Mouse (Mus musculus) kidney, embryonic 16.5 days (tissue): ENCODE data around the gene Hoxb13. TPM values are rescaled to one million over a fixed set of nuclear protein-coding genes. Genes with fewer than 3 reads are reported as not detected.
A peak's percentile ranks its signal among the peaks of the same experiment; 100 is the strongest.

ENCODE experiments used
- ATAC-seq: fragments of 200-750 bp; cut with Nextera tagmentation; 2 replicates; pipeline ENCODE4 v1.8.0; 2017; ENCODE audit warnings: moderate TSS enrichment; ENCODE audit not compliant: low FRiP score, low TSS enrichment
- H3K27ac ChIP-seq: fragments of 300-500 bp; sonication (generic); 2 replicates; pipeline ENCODE4 v1.5.1; 2014; ENCODE audit warnings: low read length
- H3K27me3 ChIP-seq: fragments of 300-500 bp; sonication (generic); 2 replicates; pipeline ENCODE4 v1.6.1; 2014; ENCODE audit warnings: low read length, control low read depth, mixed read lengths; ENCODE audit not compliant: insufficient read depth
- H3K36me3 ChIP-seq: fragments of 300-500 bp; sonication (generic); 2 replicates; pipeline ENCODE4 v1.6.1; 2014; ENCODE audit warnings: low read length, control low read depth, mixed read lengths; ENCODE audit not compliant: insufficient read depth
- H3K4me1 ChIP-seq: fragments of 300-500 bp; sonication (generic); 2 replicates; pipeline ENCODE4 v1.6.1; 2014; ENCODE audit warnings: low read length, control low read depth, mixed read lengths; ENCODE audit not compliant: insufficient read depth
- H3K4me2 ChIP-seq: fragments of 300-500 bp; sonication (generic); replicated peaks from 2 replicates; pipeline ENCODE4 v1.6.1; 2014; ENCODE audit warnings: low read depth, low read length
- H3K4me3 ChIP-seq: fragments of 300-500 bp; sonication (generic); 2 replicates; pipeline ENCODE4 v1.5.1; 2014; ENCODE audit warnings: mild to moderate bottlenecking, low read length
- H3K9ac ChIP-seq: fragments of 300-500 bp; sonication (generic); replicated peaks from 2 replicates; pipeline ENCODE4 v1.6.1; 2014; ENCODE audit warnings: low read length
- H3K9me3 ChIP-seq: fragments of 300-500 bp; sonication (generic); 2 replicates; pipeline ENCODE4 v1.6.1; 2016; ENCODE audit warnings: low read length, control low read depth
- WGBS: fragments of 180-500 bp; shearing (Covaris S2); extraction: QIAGEN DNeasy Blood & Tissue Kit; methylation state at CpG from one replicate; pipeline ENCODE4 v1.1.7; 2014; 5-methylcytosine and 5-hydroxymethylcytosine counted together
- polyA plus RNA-seq: library from polyadenylated mRNA; unstranded; fragments of >200 nt; fragmentation: Nextera tagmentation; extraction: Ambion mirVana; gene quantifications from 2 replicates; pipeline ENCODE4 v1.2.1, GENCODE M21; 2015

Gene Hoxb13
- polyA plus RNA-seq, 1 experiment from 2014 or later = not detected

- Histone ChIP-seq H3K27me3 (peaks cover 97% of the 10 kb centered on the region), H3K9me3 (no peaks in the 10 kb centered on the region), H3K4me3 (peak overlapping the region; percentile 21; the same call in 1 of the 2 replicates), H3K4me2 (peak overlapping the region; percentile 30; the same call in 1 of the 2 replicates), H3K27ac (no peak overlapping the region), H3K36me3 (no peaks in the 10 kb centered on the region), H3K9ac (no peak overlapping the region), H3K4me1 (peaks cover 5% of the 10 kb centered on the region; the same call in 1 of the 2 replicates)
- ATAC-seq = no peak
- WGBS = under 1% methylated on average over 16 of the region's 16 CpGs
Measured at GRCm38 (mm10) chr11:96173288-96173840, 20.8 kb upstream of the Hoxb13 start.

- no peaks in the 10 kb centered on the region for H3K9me3 ChIP-seq
- H3K27ac ChIP-seq = no peak overlapping the region
- H3K4me3 ChIP-seq = no peak overlapping the region
Measured at GRCm38 (mm10) chr11:96174881-96175280, 19.2 kb upstream of the Hoxb13 start.

DNA sequence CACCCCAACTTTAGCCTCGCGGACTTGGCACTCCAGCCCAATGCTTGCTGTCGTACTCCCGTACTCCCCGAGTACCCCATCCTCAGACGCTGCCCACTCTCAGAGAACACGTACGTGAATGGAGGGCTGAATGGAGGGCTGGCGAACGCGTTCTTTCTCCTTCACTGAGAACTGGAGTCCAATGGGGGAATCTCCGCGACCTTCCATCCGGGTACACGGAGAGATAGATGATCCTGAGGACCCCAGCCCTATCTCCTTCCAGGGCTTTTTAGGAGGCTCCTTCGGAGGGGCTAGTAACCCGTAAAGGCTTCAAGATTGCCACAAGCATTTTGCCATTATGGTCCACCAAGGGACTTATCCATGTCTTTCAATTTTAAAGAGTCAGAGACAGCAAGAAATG is 18.6 kb upstream of the Hoxb13 start:
- H3K27me3 ChIP-seq = peaks cover 96% of the 10 kb centered on the region
- H3K36me3 ChIP-seq = no peaks in the 10 kb centered on the region
- no peak overlapping the region for H3K4me2 ChIP-seq
- peaks cover 5% of the 10 kb centered on the region; the same call in 1 of the 2 replicates for H3K4me1 ChIP-seq
- no peak overlapping the region for H3K27ac ChIP-seq
- H3K9ac ChIP-seq = no peak overlapping the region
- WGBS = 2% methylated on average over 17 of the region's 17 CpGs
- ATAC-seq = no peak
- no peak overlapping the region for H3K4me3 ChIP-seq
- H3K9me3 ChIP-seq = no peaks in the 10 kb centered on the region

More at GRCm38 (mm10) chr11:96174881-96175280, 19.2 kb upstream of the Hoxb13 start:
- H3K4me2 ChIP-seq = no peak overlapping the region
- no peaks in the 10 kb centered on the region for H3K36me3 ChIP-seq
- H3K9ac ChIP-seq = no peak overlapping the region
- H3K27me3 ChIP-seq = peaks cover 96% of the 10 kb centered on the region
- ATAC-seq = no peak
- peaks cover 5% of the 10 kb centered on the region; the same call in 1 of the 2 replicates for H3K4me1 ChIP-seq
- WGBS = 4% methylated on average over 6 of the region's 6 CpGs

- Histone ChIP-seq H3K9me3 (no peaks in the 10 kb centered on the region), H3K27ac (no peak overlapping the region), H3K4me1 (peaks cover 5% of the 10 kb centered on the region; the same call in 1 of the 2 replicates), H3K4me2 (no peak overlapping the region), H3K27me3 (peaks cover 96% of the 10 kb centered on the region), H3K36me3 (no peaks in the 10 kb centered on the region), H3K9ac (no peak overlapping the region), H3K4me3 (no peak overlapping the region)
- 2% methylated on average over 9 of the region's 9 CpGs for WGBS
- ATAC-seq = no peak
Measured at GRCm38 (mm10) chr11:96175951-96176530, 18.1 kb upstream of the Hoxb13 start.

DNA sequence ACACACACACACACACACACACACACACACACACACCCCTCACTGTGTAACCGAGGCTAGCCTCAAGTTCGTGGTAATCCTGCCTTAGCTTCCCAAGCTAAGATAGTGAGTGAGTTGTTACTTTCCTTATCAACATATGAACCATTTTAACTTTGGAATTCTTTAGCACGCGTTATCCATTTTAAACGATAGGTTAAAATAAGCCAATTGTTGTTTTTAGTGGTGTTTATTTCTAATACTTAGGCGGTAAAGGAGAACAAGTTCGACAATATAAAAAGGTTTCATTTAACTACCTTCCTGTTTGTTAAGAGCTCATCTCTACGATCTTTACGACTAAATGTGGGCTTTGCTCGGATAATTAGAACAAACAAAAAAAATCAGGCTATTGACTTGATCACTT is 17.3 kb upstream of the Hoxb13 start:
- no peak for ATAC-seq
- H3K27me3 ChIP-seq = peaks cover 96% of the 10 kb centered on the region
- H3K4me1 ChIP-seq = peaks cover 5% of the 10 kb centered on the region; the same call in 1 of the 2 replicates
- no peaks in the 10 kb centered on the region for H3K36me3 ChIP-seq
- 2% methylated on average over 10 of the region's 10 CpGs for WGBS
- H3K9me3 ChIP-seq = no peaks in the 10 kb centered on the region
- no peak overlapping the region for H3K4me3 ChIP-seq
- no peak overlapping the region for H3K9ac ChIP-seq
- no peak overlapping the region for H3K4me2 ChIP-seq
- no peak overlapping the region for H3K27ac ChIP-seq

GRCm38 (mm10) chr11:96177546-96178174 is 16.5 kb upstream of the Hoxb13 start:
- no peak for ATAC-seq
- peaks cover 96% of the 10 kb centered on the region for H3K27me3 ChIP-seq
- under 1% methylated on average over 27 of the region's 27 CpGs for WGBS
- peaks cover 5% of the 10 kb centered on the region; the same call in 1 of the 2 replicates for H3K4me1 ChIP-seq
- no peak overlapping the region for H3K9ac ChIP-seq
- peaks cover under 1% of the 10 kb centered on the region; the same call in 1 of the 2 replicates for H3K9me3 ChIP-seq
- no peak overlapping the region for H3K4me2 ChIP-seq
- H3K4me3 ChIP-seq = no peak overlapping the region
- H3K36me3 ChIP-seq = no peaks in the 10 kb centered on the region
- no peak overlapping the region for H3K27ac ChIP-seq

DNA sequence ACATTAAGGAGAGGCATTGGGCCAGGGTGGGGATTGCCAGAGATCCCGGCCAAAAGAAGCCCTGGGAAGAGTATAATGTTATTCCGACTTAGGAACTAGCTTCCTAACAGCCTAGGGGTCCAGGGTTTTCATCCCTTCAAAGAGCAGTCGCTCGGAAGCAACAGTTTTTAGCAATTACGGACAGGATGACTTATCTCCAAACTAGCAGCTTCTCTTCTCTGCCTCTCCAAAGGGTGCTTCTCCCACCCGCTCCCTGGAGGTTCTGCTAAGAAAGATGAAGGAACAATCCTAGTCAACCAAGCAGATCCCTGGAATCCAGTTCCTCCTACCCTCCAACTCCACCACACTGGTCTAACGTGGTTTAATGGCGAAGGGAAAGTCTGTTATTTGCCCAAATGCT is 15.8 kb upstream of the Hoxb13 start:
- no peak overlapping the region for H3K4me2 ChIP-seq
- ATAC-seq = no peak
- no peak overlapping the region for H3K27ac ChIP-seq
- H3K4me3 ChIP-seq = no peak overlapping the region
- H3K4me1 ChIP-seq = no peaks in the 10 kb centered on the region
- H3K9me3 ChIP-seq = peaks cover 3% of the 10 kb centered on the region; the same call in 1 of the 2 replicates
- 0% methylated on average over 8 of the region's 8 CpGs for WGBS
- peaks cover 96% of the 10 kb centered on the region for H3K27me3 ChIP-seq
- H3K9ac ChIP-seq = no peak overlapping the region
- no peaks in the 10 kb centered on the region for H3K36me3 ChIP-seq

DNA sequence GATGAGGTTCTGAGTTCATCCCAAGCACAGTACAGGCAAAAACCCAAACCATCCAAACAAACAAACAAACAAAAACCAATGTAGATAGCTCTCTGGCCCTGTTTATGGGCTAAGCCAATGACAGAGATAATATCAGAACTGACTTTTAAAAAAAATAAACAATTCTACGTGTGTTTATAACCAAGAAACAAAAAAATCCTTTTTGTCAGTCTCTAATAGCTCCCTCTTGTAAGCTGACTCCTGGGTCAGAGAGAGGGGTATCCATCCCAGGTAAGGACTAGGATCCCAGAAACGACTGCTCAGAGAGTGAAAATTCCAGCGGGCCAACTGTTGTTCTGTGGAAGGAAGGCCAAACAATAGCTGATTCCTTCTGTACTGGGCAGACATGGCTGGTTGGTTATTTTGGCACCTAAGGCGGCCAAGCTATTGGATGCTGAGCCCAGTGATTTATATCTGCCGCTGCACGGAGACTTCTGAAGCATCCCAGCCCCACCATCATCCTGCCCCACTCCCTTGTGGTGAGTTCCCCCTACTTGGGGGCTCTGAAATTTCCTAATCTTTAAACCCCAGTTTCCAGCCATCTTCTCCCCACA is 15.1 kb upstream of the Hoxb13 start:
- no peak overlapping the region for H3K4me3 ChIP-seq
- 1% methylated on average over 6 of the region's 6 CpGs for WGBS
- no peaks in the 10 kb centered on the region for H3K36me3 ChIP-seq
- peaks cover 3% of the 10 kb centered on the region; the same call in 1 of the 2 replicates for H3K9me3 ChIP-seq
- no peak overlapping the region for H3K9ac ChIP-seq
- H3K27ac ChIP-seq = no peak overlapping the region
- no peak overlapping the region for H3K4me2 ChIP-seq
- no peaks in the 10 kb centered on the region for H3K4me1 ChIP-seq
- no peak for ATAC-seq
- peaks cover 95% of the 10 kb centered on the region for H3K27me3 ChIP-seq

DNA sequence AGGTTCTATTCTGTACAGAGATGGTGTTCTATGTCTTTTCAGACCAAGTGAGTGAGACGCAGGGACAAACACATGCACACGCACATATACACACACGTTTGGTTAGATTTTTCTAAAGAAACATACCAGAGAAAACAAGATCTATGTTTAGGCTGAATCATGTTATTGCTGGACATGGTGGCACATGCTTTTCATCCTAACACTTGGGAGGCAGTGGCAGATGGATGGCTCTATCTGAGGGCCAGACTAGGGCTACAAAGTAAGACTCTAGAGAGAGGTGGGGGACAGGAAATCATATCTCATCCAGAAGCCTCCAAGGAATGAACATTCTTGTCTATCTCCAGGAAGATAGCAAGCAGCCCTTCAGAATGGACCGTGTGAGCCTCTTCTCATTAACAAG is 13.1 kb upstream of the Hoxb13 start:
- ATAC-seq = no peak
- H3K9ac ChIP-seq = no peak overlapping the region
- H3K27me3 ChIP-seq = peaks cover 94% of the 10 kb centered on the region
- no peak overlapping the region for H3K4me3 ChIP-seq
- H3K9me3 ChIP-seq = peaks cover 3% of the 10 kb centered on the region; the same call in 1 of the 2 replicates
- H3K36me3 ChIP-seq = no peaks in the 10 kb centered on the region
- WGBS = 18% methylated on average over 4 of the region's 4 CpGs
- H3K4me2 ChIP-seq = no peak overlapping the region
- no peak overlapping the region for H3K27ac ChIP-seq
- H3K4me1 ChIP-seq = no peaks in the 10 kb centered on the region
